Mouse (Mus musculus) lung, postnatal 10 days (tissue): ENCODE results near the gene Cbln3.

Experiments used
- DNase-seq: peaks from one replicate; pipeline ENCODE4 v3.0.0; 2021

Cbln3 gene

GRCm38 (mm10) chr14:55884166-55884565 lies at the start of gene Cbln3:
Gene Cbln3, minus strand, starts transcription at chr14:55884392.
- DNase-seq: peak; percentile 89

GRCm38 (mm10) chr14:55933586-55933985 lies 49.4 kb upstream of the Cbln3 start:
- DNase-seq: peak; percentile 89

DNA sequence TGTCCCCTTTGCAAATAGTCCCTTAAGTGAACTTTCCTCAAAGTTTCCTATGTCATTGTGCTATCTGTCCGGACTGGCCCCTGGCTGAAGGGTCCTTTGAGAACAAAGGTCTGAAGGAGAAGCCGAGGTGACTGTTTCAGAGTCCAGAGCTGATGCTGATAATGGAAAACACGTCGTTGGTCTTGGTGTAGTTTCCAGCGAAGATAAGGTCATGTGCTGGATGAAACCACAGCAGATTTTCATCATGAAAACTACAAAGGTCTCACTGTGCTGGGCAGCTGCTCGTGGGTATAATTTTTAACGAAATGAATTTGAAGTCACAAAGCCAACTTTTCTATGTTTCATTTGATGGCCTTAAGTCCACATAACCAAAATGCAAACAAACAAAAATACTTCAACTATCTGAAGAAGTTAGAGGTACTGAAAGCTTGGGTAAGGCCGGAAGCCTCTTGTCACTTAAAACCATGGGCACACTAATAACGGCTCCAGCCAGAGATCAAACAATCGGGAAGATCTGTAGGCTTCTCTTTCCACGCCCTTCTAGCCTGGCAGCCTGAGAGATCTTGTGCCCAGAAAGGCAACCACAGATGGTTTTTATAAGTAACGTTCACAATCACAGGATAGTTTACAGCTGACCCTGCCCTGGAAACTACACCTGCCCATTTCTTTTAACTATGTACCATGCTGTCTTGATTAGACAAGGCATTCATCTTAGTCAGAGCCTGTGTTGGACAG lies 45.2 kb upstream of the Cbln3 start:
- DNase-seq: no peak

- no peak for DNase-seq
Measured at GRCm38 (mm10) chr14:55926847-55927246, 42.7 kb upstream of the Cbln3 start.

- DNase-seq: no peak
Measured at GRCm38 (mm10) chr14:55922475-55923232, 38.5 kb upstream of the Cbln3 start.

GRCm38 (mm10) chr14:55918240-55919082 lies 34.3 kb upstream of the Cbln3 start:
- peak; percentile 88 for DNase-seq

GRCm38 (mm10) chr14:55913406-55913805 lies 29.2 kb upstream of the Cbln3 start:
- DNase-seq: no peak

DNA sequence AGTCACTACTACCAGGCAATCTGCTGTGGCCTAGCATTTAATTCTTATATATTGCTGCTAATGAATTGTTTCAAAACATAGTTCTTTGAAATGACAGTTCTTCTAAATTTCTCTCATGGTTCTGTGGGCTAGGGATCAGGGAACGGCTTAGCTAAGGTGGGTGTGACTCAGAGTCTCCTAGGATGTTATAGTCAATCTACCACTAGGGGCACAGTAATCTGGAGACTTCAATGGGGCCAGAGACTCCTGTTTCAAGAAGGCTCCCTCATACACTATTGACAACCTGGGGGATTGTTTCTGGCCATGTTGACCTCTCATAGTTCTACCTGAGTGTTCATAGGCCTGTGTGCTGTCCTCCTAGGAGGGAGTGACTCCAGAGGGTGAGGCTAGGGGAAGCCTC lies 21.3 kb upstream of the Cbln3 start:
- DNase-seq: no peak

- DNase-seq: no peak
Measured at GRCm38 (mm10) chr14:55900414-55900755, 16.2 kb upstream of the Cbln3 start.

GRCm38 (mm10) chr14:55899701-55900413 lies 15.7 kb upstream of the Cbln3 start, which contains the start of gene Sdr39u1:
Gene Sdr39u1, minus strand, starts transcription at chr14:55900293.
- peak; percentile 92 for DNase-seq

GRCm38 (mm10) chr14:55898947-55899346 lies 14.8 kb upstream of the Cbln3 start:
- DNase-seq: no peak

DNA sequence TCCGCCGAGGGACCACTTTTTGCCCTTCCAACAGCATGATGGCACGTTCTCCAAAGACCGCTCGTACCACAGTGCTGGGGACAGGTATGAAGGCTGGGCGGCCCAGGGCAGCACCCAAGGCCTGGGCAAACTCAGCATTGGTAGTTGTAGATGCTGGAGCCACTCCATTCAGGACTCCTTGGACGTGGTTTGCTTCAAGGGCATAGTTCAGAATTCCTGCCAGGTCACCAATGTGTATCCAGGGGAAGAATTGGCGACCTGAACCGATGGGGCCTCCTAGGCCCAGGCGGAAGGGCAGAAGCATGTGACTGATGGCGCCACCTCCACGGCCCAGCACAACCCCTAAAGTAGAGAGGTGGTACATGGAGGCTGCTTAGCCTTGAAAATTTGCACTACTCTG lies 13.5 kb upstream of the Cbln3 start:
- no peak for DNase-seq

- DNase-seq: no peak
Measured at GRCm38 (mm10) chr14:55886571-55887382, 2.6 kb upstream of the Cbln3 start.

DNA sequence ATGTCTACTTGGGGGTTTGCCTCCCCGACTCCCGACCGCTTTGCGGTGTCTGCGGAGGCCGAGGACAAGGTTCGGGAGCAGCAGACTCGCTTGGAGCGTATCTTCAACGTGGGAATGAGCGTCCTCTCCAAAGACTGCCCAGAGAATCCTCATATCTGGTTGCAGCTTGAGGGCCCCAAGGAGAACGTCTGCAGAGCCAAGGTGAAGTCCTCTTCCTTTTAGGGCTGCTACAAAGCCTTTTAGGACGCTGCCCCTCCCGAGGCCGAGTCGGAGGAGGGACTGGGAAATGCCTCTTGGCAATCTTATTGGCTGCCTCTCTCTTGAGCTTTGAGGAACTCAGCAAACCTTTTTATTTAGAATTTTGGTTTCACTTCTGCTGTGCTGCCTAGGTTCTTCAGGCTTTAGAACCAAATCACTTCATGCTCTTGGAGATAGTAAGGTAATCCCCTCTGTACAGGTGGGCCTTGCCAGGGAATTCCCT lies 1.6 kb upstream of the Cbln3 start:
- peak; percentile 72 for DNase-seq

DNA sequence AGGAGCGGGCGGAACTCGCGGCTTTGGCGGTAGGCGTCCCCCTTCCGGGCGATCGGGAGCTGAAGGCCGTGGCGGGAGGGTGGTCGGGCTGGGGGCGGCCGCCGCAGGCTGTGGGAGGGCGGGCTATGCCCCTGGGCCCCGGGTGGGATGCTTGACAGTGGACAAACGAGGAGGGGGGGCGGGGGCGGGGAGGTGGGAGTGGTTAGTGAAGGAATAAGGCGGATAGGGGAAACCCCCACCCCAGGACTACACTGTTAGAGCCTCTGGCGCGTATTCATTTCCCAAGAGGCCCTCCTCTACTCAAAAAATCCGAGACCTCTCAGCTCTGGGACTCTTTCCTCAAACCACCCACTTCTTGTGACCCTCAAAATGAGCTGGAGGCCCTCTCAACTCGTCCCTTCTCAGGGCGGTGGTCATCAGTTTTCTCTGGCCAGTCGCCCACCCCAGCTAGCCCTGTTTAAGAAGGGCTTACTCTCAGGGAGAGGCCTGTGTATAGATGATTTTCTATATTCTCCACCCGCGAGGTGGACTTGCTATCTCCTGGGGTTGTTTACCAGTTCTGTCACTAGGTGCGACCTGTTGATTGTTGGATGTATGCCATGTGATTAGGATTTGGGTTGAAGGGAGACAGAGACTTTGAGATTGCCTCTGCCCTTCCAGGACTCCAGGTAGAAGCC lies 1.1 kb upstream of the Cbln3 start:
- DNase-seq: no peak

GRCm38 (mm10) chr14:55884713-55885113 lies 521 bp upstream of the Cbln3 start, which contains the start of gene Khnyn:
Gene Khnyn, plus strand, starts transcription at chr14:55884947.
- DNase-seq: peak; percentile 96

DNA sequence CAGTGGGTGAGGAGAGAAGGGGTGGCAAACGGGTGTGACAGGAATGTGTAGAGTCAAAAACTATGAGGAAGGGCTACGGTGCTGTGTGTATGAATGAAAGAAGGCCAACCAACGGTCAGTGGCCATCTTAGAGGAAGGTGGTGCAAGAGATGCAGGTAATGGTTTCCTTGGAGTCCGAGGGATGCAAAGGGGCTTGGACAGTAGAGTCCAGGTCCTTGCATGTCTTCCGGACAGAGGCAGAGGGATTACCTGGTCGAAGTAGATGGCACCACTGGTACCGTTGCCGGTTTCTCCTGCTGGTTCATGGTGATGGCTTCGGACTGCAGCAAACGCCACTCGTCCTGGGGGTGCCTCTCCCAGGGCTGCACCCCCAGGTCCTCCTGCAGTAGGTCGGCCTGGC lies 529 bp downstream of the Cbln3 start:
- no peak for DNase-seq

DNA sequence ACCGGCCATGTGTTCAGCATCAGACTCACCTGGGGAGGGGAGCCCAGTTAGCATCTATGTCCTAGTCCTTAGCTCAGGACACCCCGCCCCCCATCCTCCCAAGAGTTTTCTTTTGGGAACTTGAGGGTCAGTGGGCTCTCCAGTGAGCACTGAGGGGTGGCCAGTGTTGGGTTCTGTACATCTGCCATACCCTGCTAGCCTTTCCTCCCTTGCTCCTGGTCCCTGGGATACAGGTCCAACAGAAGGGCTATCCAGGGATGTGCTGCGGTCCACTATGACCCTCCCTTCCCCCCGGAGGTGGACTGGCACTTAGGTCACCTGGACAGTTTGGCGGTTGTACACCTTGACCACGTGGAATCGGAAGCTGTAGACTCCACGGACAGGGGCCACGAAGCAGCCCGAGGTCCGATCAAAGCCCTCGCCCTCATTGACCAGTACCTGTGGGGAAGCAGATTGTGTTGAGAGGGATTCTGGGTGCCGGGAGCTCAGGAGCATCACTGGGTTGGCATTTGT lies 987 bp downstream of the Cbln3 start:
- DNase-seq: no peak

- DNase-seq: no peak
Measured at GRCm38 (mm10) chr14:55882171-55882641, 2.0 kb downstream of the Cbln3 start.

GRCm38 (mm10) chr14:55880982-55881381 lies 3.2 kb downstream of the Cbln3 start:
- no peak for DNase-seq

DNA sequence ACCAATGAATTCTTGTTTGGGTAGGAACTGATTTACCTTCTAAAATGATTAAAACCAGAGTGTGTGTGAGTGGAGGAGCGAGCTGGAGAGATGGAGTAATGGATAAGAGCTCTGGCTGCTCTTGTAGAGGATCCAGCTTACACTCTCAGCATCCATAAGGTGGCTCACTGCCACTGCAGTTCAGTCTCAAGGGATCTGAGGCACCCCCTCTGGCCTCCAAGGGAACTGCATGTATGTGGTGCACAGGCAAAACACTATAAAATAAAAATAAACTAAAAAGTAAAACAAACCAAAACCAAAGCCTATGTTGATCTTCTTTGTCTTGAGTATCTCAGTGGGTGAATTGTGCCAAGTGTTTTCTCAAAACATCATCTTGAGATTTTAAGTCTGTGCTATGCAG lies 4.6 kb downstream of the Cbln3 start:
- peak; percentile 93 for DNase-seq
